Mouse (Mus musculus) brown adipose tissue, adult 24 weeks (tissue): ENCODE results near the gene Cct5. TPM values are rescaled to one million over a fixed set of nuclear protein-coding genes. Genes with fewer than 3 reads are reported as not detected.

Experiments used
- H3K27ac ChIP-seq: fragments of 200-500 bp; replicated peaks from 2 replicates; pipeline ENCODE4 v1.5.1; 2012; ENCODE audit warnings: low read depth, mild to moderate bottlenecking, low read length
- H3K4me1 ChIP-seq: fragments of 200-500 bp; 2 replicates; pipeline ENCODE4 v1.6.1; 2012; ENCODE audit warnings: low read length, mixed read lengths; ENCODE audit not compliant: control insufficient read depth, insufficient read depth, insufficient read length
- H3K4me3 ChIP-seq: fragments of 200-500 bp; 2 replicates; pipeline ENCODE4 v1.5.1; 2012; ENCODE audit warnings: low read depth, mild to moderate bottlenecking, low read length, moderate library complexity; ENCODE audit not compliant: insufficient read depth
- polyA plus RNA-seq: library from polyadenylated mRNA; stranded (reverse); fragments of >200 nt; gene quantifications from 2 replicates; pipeline ENCODE4 v1.2.4, GENCODE M21; 2012; ENCODE audit not compliant: missing spikeins, insufficient read depth, insufficient read length

Cct5 gene
- 134 and 155 TPM in 2 replicates for polyA plus RNA-seq

DNA sequence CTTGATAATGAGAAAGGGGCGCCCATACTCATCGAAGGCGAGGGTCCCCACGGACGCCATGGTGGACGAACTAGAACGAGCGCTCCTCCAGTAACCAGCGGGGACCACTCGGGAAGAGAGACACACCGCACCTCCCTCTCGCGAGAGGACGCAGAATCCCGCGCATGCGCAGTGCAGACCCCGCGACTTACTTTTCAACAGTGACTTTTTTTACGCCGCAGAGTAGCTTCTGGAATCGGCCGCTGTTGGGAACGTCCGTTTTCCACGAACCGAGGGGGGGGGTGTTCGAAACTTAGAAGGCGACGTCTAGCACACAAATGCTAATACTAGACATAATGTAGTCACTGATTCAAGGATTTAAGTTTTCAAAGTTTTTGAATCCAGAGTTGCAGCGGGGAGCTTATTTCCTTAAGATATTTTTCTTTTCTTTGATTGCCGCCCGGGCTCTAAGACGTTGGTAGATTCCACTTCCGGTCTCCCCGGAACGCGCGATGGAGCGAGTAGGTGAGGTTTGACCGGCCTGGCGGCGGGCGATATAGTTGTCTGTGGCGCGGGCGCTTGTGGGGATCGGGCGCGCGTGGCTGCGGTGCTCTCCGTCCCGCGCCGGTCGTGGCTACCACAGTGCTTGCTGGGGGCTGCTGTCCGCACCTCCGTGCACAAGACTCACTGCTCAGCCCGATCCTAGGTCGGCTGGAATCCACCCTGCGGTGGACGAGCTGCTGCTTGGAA, at the start of gene Cct5, which contains the start of gene Fam173b:
Cct5 (minus strand) TSS at position 159 of the 729 bp plus-strand sequence.
Fam173b (plus strand) TSS at position 207 of the 729 bp plus-strand sequence.
- peak within 1 kb of the TSS; percentile 86 for H3K4me3 ChIP-seq
- peak within 1 kb of the TSS; percentile 95 for H3K27ac ChIP-seq

DNA sequence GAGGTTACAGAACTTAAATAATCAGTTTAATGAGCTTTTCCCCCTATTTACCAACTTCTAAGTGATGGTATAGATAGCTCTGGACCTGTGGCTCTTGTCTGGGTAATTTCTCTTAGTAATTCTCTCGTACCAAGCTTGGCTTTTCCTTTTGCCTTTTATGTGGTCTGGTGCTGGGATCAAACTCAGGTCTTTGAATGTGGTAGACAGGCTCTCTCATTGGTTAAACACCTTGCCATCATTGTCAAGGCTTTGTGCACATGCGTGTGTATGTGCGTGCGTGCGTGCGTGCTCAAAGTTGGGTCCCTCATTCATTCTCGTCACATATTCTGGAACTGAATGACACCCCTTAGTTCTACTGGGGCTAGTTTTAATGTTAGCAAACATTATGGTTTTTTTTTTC, 49.2 kb upstream of the Cct5 start:
- Histone ChIP-seq H3K4me1 (peaks cover 3% of the 10 kb centered on the region; the same call in 1 of the 2 replicates), H3K4me3 (no peak overlapping the region), H3K27ac (no peak overlapping the region)

More for the DNA sequence above, at the start of gene Cct5, which contains the start of gene Fam173b:
- H3K4me1 ChIP-seq, result peaks cover 16% of the 10 kb centered on the region; the same call in 1 of the 2 replicates

DNA sequence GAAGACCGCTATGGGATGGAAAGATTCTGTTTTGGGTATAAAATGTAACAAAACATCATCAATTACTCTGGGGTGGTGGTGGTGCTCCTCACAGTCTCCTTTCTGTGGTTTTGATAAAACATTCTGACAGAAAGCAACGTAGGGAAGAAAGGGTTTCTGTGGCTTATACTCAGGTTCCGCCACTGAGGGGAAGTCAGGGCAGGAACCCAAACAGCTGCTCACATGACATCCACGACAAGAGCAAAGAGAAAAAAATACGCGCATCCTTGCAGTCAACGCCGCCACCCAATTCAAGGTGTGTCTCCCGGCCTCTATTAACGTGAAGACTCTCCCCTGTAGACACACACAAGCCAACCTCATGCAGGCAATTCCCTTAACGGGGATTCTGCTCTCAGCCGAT, 48.1 kb upstream of the Cct5 start:
- H3K4me3 ChIP-seq, result no peak overlapping the region
- H3K27ac ChIP-seq, result no peak overlapping the region
- peaks cover 3% of the 10 kb centered on the region; the same call in 1 of the 2 replicates for H3K4me1 ChIP-seq

DNA sequence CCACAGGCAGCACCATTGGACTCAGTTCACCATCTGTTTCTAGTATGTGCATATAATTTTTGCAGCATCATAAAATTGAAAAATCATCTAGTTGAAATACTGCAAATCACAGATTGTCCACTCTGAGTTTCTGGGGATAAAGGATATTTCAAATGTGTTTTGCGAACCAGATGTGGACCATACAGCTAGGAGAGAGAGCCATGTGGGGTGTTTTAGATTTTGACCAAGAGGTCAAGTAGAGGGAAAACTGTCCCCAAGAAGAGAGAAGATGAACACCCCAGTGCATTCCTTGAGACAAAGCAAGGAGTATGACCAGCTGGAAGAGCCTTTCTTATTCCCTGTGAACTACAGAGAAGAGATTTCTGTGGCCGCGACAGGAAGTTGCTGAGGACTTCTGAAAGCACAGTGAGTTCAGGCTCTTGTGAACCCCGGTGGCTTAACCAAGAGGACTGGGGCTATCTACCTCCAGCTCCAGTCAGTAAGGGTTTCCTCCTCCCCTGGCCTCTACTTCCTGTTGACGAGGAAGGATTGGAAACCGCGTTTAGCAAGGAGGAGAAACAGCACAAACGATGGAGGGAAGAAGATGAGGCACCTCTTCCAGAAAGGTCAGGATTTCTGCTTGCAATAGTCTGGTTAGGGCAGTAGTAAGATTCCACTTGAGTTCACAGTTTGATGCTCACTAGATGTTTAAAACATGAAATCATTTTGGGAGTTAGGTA, 46.4 kb upstream of the Cct5 start:
- Histone ChIP-seq H3K4me1 (no peaks in the 10 kb centered on the region), H3K27ac (no peak overlapping the region), H3K4me3 (no peak overlapping the region)

DNA sequence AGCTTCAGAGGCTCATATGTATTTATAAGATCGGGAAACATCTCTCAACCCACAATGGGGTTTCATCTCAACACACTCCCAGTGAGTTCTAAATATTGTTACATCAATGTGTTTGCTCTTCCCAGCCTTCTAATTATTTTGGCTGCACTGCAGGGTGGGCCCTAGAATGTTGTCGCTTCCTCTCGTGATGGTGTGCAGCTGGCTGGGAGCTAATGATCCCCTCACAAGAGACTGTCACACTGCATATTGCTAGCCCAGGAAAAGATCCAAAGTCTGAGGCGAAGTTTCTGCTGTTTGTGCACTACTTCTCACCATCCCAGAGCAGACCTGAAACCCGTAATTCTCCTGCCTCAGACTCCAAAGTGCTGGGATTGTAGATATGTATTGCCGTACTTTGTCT, 45.6 kb upstream of the Cct5 start:
- no peaks in the 10 kb centered on the region for H3K4me1 ChIP-seq
- H3K4me3 ChIP-seq, result no peak overlapping the region
- no peak overlapping the region for H3K27ac ChIP-seq

DNA sequence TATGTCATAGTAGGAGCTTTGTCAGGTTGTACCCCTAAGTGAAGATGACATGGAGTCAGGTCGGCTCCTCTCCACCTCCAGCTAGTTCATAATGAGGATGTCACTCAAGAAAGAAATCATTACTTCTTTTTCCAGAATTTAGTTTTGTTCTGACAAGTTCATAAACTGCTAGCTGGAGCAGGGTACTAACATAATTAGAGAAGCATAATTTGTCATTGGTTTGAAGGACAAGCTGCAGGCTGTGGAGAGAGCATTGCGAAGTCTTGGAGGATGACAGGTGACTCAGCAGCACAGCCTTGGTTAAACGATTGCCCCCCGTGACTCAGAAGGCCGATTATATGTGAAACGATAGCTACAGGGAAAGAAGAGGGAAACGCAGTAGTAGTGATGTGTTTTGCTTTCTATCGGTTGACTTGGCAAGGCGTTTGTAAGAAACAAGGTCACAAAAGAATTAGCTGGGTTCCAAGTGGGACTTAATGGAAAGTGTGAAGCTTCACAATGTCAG, 34.5 kb upstream of the Cct5 start:
- H3K4me3 ChIP-seq, result no peak overlapping the region
- no peak overlapping the region for H3K27ac ChIP-seq
- H3K4me1 ChIP-seq, result no peaks in the 10 kb centered on the region

DNA sequence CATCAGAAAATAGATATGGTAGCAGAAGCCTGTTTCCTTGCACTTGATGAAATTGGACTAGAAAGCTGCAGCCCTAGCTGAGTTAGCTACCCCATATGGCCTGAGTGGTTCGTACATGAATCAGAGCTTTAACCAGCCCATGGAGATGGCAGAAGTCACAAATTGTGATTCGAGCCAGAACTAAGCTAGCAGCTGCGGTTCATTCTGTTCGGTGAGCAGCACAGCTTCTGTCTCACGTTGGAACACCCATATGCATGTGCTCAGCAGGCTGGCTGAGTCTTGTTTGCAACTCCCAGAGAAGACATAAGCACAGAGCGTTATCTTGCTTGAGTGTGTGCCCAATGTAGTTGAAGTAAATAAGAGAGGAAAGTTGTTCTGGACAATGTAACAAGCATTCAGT, 33.0 kb upstream of the Cct5 start:
- Histone ChIP-seq H3K4me3 (no peak overlapping the region), H3K27ac (no peak overlapping the region), H3K4me1 (no peaks in the 10 kb centered on the region)

DNA sequence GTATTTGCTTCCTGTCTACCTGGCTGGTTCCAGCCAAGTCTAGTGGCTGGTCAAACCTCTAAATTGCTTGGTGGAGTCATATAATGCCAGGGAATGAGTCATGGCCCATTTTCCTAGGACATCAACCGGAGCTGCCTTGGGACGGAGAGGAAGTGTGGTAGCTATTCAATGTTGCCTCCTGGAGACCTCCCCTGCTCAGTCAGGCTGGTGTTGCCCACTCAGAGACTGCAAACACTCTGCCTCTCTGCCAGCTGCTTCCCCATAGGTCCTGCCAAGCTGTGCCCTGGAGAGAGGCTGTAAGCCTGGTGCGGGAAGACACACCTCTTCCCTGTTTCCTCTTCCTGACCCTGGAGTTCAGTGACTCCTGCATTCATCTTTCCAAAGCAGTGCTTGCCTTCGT, 30.9 kb upstream of the Cct5 start:
- no peak overlapping the region for H3K27ac ChIP-seq
- no peaks in the 10 kb centered on the region for H3K4me1 ChIP-seq
- no peak overlapping the region for H3K4me3 ChIP-seq

DNA sequence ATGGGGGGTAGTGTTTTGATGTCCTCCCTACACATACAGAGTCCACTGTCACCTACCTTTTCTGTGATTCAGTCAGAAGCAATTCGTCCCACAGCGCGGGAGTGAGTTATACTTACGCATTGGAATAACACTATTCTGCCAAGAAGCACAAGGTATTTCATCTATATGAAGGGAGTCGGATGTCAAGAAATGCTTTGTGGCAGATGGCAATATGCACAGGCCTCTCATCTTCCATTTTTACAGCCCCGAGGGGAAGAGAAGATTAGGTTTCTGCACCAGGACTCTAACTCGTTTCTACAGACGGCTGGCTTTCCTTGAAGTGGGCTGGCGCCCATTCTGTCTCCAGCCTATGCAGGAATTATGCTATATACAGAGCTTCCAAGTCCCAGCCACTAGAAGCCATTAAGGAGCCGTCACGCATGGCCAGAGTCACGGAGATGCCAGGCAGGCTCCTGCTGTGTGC, 29.8 kb upstream of the Cct5 start:
- Histone ChIP-seq H3K4me1 (no peaks in the 10 kb centered on the region), H3K4me3 (no peak overlapping the region), H3K27ac (no peak overlapping the region)

DNA sequence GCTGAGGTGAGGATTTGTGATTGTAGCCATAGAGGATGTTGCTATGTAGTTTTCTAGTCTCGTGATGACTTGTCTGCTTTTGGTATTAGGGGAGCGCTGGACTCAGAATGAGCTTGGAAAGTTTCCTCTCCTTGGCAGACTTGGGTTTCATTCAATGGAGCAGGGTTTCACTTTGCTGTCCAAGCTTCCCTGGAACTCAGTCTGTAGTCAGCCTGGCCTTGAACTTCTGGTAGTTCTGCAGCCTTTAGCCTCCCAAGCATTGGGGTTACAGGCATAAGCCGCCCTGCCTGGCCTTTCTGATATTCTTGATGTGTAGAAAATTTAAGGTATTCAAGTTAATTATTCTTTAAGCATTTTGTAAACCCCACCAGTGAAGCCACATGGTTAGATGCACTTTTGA, 28.0 kb upstream of the Cct5 start:
- Histone ChIP-seq H3K4me1 (no peaks in the 10 kb centered on the region), H3K27ac (no peak overlapping the region), H3K4me3 (no peak overlapping the region)

DNA sequence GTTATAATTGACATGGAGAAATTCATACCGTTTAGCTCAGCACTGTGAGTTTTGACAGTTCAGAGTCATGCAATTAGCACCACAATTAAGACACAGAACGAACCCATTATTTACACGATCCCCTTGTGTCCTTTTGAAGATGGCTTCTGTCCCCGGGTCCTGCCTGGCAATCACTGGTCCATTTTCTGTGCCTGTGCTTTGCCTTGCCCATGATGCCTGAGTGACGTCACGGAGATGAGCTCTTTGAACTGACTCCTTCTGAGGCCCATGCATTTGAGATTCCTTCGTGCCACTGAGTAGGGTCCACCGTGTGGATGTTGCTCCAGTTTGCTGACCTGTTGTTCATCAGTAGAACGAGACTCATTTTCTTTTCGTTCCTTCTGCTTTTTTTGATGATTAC, 26.6 kb upstream of the Cct5 start:
- H3K4me1 ChIP-seq, result no peaks in the 10 kb centered on the region
- no peak overlapping the region for H3K4me3 ChIP-seq
- no peak overlapping the region for H3K27ac ChIP-seq

DNA sequence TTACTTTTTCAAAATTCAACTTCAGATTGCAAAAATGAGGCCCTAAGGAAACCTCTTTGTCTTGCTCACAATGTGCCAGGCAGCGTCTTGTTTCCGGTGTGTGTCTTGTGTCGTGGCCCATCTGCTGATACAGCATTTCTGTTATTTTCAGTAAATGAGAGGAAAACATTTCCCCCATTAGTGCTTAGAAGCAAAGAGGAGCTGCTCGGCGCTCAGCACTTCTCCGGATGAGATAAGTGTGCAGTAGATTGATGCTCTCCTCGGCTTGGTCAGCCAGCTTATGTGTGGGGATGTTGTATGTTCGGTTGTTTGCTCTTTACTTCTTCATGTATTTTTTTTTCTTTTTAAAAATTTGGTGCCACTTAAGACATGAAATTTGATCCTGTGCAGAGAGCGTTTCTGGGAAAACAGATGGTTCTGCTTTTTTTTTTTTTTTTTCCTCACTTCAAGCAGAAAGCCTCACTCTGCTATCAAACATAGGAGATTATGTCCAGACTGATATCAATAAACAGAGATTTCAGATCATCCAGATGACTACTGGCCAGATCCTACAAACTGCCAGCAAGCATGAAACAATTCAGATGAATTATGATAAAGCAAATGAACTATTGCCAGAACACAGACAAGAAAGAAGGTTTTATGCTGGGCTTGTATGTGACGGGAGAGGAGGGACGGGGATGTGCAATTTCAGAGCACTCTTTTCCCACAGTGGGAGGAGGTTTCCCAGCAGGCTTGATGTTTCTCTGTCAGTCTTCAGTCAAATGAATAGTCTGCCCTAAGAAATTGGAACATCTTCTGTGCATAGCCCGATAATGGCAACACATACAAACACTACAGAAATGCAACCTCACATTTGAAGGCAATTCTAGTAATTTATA, 25.9 kb upstream of the Cct5 start:
- Histone ChIP-seq H3K4me3 (no peak overlapping the region), H3K27ac (no peak overlapping the region), H3K4me1 (no peaks in the 10 kb centered on the region)

DNA sequence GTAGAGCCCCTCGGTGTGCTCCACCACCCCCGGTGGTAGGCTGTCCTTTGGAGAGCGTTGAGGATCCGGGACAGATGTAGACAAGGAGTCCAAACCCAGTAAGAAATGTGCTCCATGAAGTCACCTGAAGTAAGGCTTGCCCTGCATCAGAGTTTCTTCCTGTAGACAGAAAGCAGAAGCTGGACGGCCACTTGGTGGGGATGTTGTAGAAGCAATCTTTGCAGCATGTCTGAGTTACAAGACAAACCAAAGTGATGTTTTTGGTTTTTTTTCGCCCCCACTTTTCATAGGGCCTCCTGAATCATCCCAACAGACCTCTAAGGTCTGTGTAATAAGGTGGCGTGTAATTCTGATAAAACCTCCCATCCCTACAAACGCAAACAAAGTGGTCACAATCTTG, 17.9 kb upstream of the Cct5 start:
- H3K27ac ChIP-seq, result no peak overlapping the region
- H3K4me3 ChIP-seq, result no peak overlapping the region
- H3K4me1 ChIP-seq, result no peaks in the 10 kb centered on the region

DNA sequence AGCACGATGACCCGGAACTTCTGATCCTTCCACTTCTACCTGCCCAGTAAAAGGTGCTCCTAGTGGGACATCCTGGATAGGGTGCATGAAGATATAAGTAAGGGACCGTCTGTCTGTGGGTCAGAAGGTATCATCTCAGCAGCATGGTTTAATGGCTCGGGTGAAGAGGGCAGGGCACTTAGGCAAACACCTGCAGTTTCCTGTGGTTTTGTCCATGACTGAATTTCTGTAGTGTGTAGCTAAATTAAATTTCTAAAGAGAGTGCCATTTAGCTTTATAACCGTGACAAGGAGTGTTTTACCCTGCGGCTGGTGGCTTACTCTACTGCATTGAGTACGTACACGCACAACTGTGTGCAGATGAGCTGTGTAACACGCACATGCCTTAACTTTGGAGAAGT, 15.7 kb upstream of the Cct5 start:
- H3K27ac ChIP-seq, result no peak overlapping the region
- H3K4me1 ChIP-seq, result no peaks in the 10 kb centered on the region
- H3K4me3 ChIP-seq, result no peak overlapping the region

DNA sequence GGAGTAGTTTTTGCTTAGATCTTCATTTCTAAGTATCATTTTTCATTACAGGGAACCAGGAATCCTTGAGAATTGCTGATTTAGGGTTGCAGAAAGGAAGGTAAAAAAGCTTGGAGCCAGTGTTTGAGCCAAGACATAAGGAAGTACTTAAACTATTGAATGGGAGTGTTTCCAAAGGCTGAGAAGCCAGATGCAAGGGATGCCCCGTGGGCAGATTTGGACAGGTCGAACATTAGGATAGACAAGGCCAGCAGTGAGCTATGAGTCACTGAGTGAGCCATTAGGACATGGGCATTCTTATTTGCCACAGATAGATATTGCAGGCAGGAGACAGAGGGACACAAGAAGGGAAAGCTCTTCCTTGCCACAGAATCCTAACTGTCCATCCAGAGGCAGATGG, 13.1 kb upstream of the Cct5 start:
- Histone ChIP-seq H3K27ac (no peak overlapping the region), H3K4me3 (no peak overlapping the region), H3K4me1 (no peaks in the 10 kb centered on the region)
